Mouse (Mus musculus): ENCODE data around the gene Srd5a1. TPM values are rescaled to one million over a fixed set of nuclear protein-coding genes. Genes with fewer than 3 reads are reported as not detected.
A peak's percentile ranks its signal among the peaks of the same experiment; 100 is the strongest.

The Srd5a1 gene
- polyA plus RNA-seq, 1 experiment from 2014 or later: 31.7 TPM

DNA sequence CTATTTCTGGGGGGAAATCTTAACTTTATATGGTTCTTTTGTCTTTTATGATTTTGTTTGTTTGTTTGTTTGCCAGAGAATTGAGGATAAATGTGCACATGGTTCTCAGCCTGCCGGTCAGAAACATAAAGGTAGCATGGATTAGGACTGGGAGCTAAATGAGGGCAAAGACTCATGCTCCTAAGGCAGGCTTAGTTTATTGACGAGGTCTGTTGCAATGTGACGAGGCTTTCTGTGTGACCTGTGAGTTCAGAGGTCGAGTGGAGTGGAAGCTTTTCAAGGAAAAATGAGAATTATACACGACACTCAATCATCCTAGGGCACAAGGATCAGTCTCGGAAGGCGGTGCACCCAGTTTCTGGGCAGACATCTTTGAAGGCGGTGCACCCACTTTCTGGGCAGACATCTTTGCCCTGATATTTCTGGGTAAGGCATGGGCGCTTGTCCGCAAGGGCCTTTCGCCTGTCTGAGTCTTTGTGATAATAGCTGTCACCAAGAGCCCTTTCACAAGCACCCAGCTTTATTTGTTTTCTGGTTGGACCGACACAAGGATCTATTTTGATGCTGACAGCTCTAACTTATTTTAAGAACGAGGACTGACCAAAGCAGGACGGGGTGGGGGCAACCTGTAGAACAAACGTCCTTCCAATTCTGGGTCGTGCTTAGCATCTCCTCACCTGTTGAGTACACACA lies 63.6 kb downstream of the Srd5a1 start:
- no peak overlapping the region for H3K4me3 ChIP-seq (ENCODE audit: low read depth, low read length)
- DNase-seq (ENCODE audit: low spot score): no peak
- no peak overlapping the region for H3K9ac ChIP-seq (ENCODE audit: low read length)
- H3K4me1 ChIP-seq (ENCODE audit: control insufficient read depth, insufficient read depth, low read length): peaks cover 2% of the 10 kb centered on the region; the same call in 1 of the 2 replicates
- no peak overlapping the region for H3K27ac ChIP-seq (ENCODE audit: low read depth, low read length)
- H3K4me2 ChIP-seq (ENCODE audit: low read length): no peak overlapping the region
- no peaks in the 10 kb centered on the region for H3K9me3 ChIP-seq (replicated peaks; ENCODE audit: control insufficient read depth, low read length)
- ATAC-seq: no peak
- WGBS: 70% methylated on average over 16 of the region's 16 CpGs
- H3K27me3 ChIP-seq (replicated peaks; ENCODE audit: control insufficient read depth, insufficient read depth, low read length): no peaks in the 10 kb centered on the region
- H3K36me3 ChIP-seq (ENCODE audit: control insufficient read depth, insufficient read depth, low read length): no peaks in the 10 kb centered on the region

- WGBS: 27% methylated on average over 3 of the region's 3 CpGs
- H3K36me3 ChIP-seq (ENCODE audit: control insufficient read depth, insufficient read depth, low read length): no peaks in the 10 kb centered on the region
- H3K27me3 ChIP-seq (replicated peaks; ENCODE audit: control insufficient read depth, insufficient read depth, low read length): no peaks in the 10 kb centered on the region
- H3K4me2 ChIP-seq (ENCODE audit: low read length): no peak overlapping the region
- H3K9ac ChIP-seq (ENCODE audit: low read length): no peak overlapping the region
- no peak overlapping the region for H3K27ac ChIP-seq (ENCODE audit: low read depth, low read length)
- H3K4me1 ChIP-seq (ENCODE audit: control insufficient read depth, insufficient read depth, low read length): peaks cover 2% of the 10 kb centered on the region; the same call in 1 of the 2 replicates
- ATAC-seq (peak; percentile 36; the same call in 1 of the 2 replicates), DNase-seq (ENCODE audit: low spot score) (peak; percentile 53)
- no peaks in the 10 kb centered on the region for H3K9me3 ChIP-seq (replicated peaks; ENCODE audit: control insufficient read depth, low read length)
- H3K4me3 ChIP-seq (ENCODE audit: low read depth, low read length): no peak overlapping the region
These were observed 66.2 kb downstream of the Srd5a1 start for GRCm38 (mm10) chr13:69545019-69545418.

DNA sequence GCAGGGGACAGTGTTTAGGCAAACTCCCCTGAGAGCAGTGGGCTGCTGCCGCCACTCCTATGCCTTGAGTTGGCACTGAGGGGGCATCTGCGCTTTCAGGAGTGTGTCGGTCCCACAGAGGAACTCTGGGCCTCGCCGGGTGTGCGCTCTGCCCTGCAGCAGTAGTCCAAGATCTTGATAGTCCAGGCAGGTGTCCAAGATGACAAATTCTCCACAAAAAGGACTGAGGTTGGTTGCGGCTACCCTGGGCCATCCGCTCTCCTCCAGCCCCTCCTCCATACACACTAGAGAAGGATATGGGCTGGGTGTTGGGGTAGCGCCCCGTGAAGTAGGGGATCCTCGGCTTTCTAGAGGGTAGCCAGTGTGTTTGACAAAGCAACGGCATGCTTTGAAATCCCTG lies 67.6 kb downstream of the Srd5a1 start:
- Histone ChIP-seq H3K36me3 (ENCODE audit: control insufficient read depth, insufficient read depth, low read length) (no peaks in the 10 kb centered on the region), H3K4me2 (ENCODE audit: low read length) (no peak overlapping the region), H3K9me3 (replicated peaks; ENCODE audit: control insufficient read depth, low read length) (no peaks in the 10 kb centered on the region), H3K27ac (ENCODE audit: low read depth, low read length) (no peak overlapping the region), H3K27me3 (replicated peaks; ENCODE audit: control insufficient read depth, insufficient read depth, low read length) (no peaks in the 10 kb centered on the region), H3K4me3 (ENCODE audit: low read depth, low read length) (no peak overlapping the region), H3K4me1 (ENCODE audit: control insufficient read depth, insufficient read depth, low read length) (peaks cover 2% of the 10 kb centered on the region; the same call in 1 of the 2 replicates), H3K9ac (ENCODE audit: low read length) (no peak overlapping the region)
- DNase-seq (ENCODE audit: low spot score) (no peak), ATAC-seq (no peak)
- WGBS: 56% methylated on average over 12 of the region's 12 CpGs

DNA sequence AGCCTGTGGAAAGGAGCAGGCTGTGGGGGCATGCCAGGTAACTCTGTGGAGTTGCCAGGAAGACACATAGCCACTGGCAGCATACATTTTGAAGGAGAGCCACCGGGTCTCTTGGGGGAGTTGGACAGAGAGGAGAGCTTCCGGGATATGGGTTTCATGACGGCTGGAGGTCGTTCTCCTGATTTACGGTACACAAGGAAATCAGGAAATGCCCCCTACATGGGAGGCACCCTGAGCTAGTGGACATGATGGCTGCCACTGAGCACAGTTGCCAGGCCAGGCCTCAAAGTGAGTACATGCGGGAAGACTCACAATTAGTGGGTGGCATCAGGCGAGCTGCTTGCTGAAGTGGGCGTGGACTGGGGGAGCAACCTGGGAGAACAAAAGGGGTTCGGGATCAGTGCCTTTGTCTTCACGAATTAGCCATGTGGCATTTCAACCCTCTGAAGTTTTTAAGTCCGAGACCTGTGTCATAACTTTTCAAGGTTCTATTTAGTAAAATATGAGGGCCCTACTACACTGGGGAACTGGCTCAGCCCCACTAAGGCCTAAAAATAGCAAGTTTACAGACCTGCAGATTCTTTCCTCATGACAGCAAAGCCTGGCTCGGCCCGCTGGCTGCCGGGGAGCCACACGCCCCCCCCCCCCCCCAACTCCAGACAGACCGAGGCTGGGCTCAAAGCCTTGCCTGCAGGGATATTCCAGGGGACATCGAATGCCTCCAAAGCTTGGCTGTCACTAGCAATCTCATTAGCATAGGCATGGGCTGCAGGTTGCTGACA lies 68.5 kb downstream of the Srd5a1 start:
- Histone ChIP-seq H3K27me3 (replicated peaks; ENCODE audit: control insufficient read depth, insufficient read depth, low read length) (no peaks in the 10 kb centered on the region), H3K4me1 (ENCODE audit: control insufficient read depth, insufficient read depth, low read length) (peaks cover 2% of the 10 kb centered on the region; the same call in 1 of the 2 replicates), H3K27ac (ENCODE audit: low read depth, low read length) (no peak overlapping the region), H3K36me3 (ENCODE audit: control insufficient read depth, insufficient read depth, low read length) (no peaks in the 10 kb centered on the region), H3K4me3 (ENCODE audit: low read depth, low read length) (no peak overlapping the region), H3K9me3 (replicated peaks; ENCODE audit: control insufficient read depth, low read length) (no peaks in the 10 kb centered on the region), H3K9ac (ENCODE audit: low read length) (no peak overlapping the region), H3K4me2 (ENCODE audit: low read length) (no peak overlapping the region)
- WGBS: 29% methylated on average over 17 of the region's 17 CpGs
- ATAC-seq (no peak), DNase-seq (ENCODE audit: low spot score) (no peak)

GRCm38 (mm10) chr13:69541776-69542175 lies 69.5 kb downstream of the Srd5a1 start:
- 80% methylated on average over 10 of the region's 10 CpGs for WGBS
- no peaks in the 10 kb centered on the region for H3K9me3 ChIP-seq (replicated peaks; ENCODE audit: control insufficient read depth, low read length)
- no peak overlapping the region for H3K9ac ChIP-seq (ENCODE audit: low read length)
- H3K4me1 ChIP-seq (ENCODE audit: control insufficient read depth, insufficient read depth, low read length): peaks cover 2% of the 10 kb centered on the region; the same call in 1 of the 2 replicates
- H3K36me3 ChIP-seq (ENCODE audit: control insufficient read depth, insufficient read depth, low read length): no peaks in the 10 kb centered on the region
- H3K4me2 ChIP-seq (ENCODE audit: low read length): no peak overlapping the region
- no peak overlapping the region for H3K27ac ChIP-seq (ENCODE audit: low read depth, low read length)
- ATAC-seq: no peak
- no peaks in the 10 kb centered on the region for H3K27me3 ChIP-seq (replicated peaks; ENCODE audit: control insufficient read depth, insufficient read depth, low read length)
- no peak for DNase-seq (ENCODE audit: low spot score)
- no peak overlapping the region for H3K4me3 ChIP-seq (ENCODE audit: low read depth, low read length)

DNA sequence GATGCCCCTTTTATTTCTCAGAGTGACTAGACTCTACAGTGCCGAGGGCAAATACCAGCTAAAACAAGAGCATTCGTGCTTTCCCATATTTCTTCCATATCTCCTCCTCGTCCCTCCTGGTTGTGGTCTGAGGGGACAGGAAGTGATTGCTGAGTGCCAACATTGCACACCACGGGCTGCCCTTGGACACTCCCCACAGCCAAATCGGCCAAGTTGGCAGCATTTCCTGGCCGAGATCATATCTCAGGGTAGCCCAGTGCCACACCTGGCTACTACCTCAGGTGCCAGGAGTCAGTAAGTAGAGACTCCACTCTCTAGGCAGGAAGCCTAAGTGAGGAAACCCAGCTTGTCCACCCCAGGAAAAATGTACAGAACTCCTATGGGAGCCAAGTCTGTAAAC lies 70.0 kb downstream of the Srd5a1 start:
- ATAC-seq (no peak), DNase-seq (ENCODE audit: low spot score) (no peak)
- Histone ChIP-seq H3K4me1 (ENCODE audit: control insufficient read depth, insufficient read depth, low read length) (peaks cover 2% of the 10 kb centered on the region; the same call in 1 of the 2 replicates), H3K9ac (ENCODE audit: low read length) (no peak overlapping the region), H3K27ac (ENCODE audit: low read depth, low read length) (no peak overlapping the region), H3K9me3 (replicated peaks; ENCODE audit: control insufficient read depth, low read length) (no peaks in the 10 kb centered on the region), H3K4me3 (ENCODE audit: low read depth, low read length) (no peak overlapping the region), H3K27me3 (replicated peaks; ENCODE audit: control insufficient read depth, insufficient read depth, low read length) (no peaks in the 10 kb centered on the region), H3K4me2 (ENCODE audit: low read length) (no peak overlapping the region), H3K36me3 (ENCODE audit: control insufficient read depth, insufficient read depth, low read length) (no peaks in the 10 kb centered on the region)
- WGBS: 87% methylated on average over 6 of the region's 6 CpGs

GRCm38 (mm10) chr13:69538327-69538726 lies 72.9 kb downstream of the Srd5a1 start:
- H3K4me3 ChIP-seq (ENCODE audit: low read depth, low read length): no peak overlapping the region
- H3K36me3 ChIP-seq (ENCODE audit: control insufficient read depth, insufficient read depth, low read length): no peaks in the 10 kb centered on the region
- peaks cover 6% of the 10 kb centered on the region; the same call in 1 of the 2 replicates for H3K4me1 ChIP-seq (ENCODE audit: control insufficient read depth, insufficient read depth, low read length)
- no peaks in the 10 kb centered on the region for H3K27me3 ChIP-seq (replicated peaks; ENCODE audit: control insufficient read depth, insufficient read depth, low read length)
- no peak for ATAC-seq
- H3K9me3 ChIP-seq (replicated peaks; ENCODE audit: control insufficient read depth, low read length): no peaks in the 10 kb centered on the region
- no peak overlapping the region for H3K4me2 ChIP-seq (ENCODE audit: low read length)
- no peak overlapping the region for H3K27ac ChIP-seq (ENCODE audit: low read depth, low read length)
- 20% methylated on average over 4 of the region's 4 CpGs for WGBS
- no peak for DNase-seq (ENCODE audit: low spot score)
- H3K9ac ChIP-seq (ENCODE audit: low read length): no peak overlapping the region

DNA sequence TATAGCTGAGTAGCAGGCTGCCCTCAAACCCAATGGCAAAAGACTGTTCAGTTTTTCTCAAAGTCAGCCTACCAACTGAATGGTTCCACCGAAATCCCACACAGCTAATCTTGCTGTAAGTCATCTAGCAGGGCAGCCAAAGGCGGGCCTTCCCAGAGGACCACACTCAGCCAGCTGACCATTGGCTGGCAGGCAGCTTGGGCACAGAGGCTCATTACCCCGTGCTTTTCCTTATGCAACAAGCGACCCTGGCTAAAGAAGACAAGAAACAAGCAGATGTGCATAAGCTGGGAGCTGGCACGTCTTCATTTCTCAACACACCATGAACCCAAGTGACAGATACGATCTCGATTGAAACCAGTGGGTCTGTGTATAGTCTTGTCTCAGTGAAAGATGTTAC lies 73.9 kb downstream of the Srd5a1 start:
- H3K36me3 ChIP-seq (ENCODE audit: control insufficient read depth, insufficient read depth, low read length): no peaks in the 10 kb centered on the region
- H3K9ac ChIP-seq (ENCODE audit: low read length): no peak overlapping the region
- H3K9me3 ChIP-seq (replicated peaks; ENCODE audit: control insufficient read depth, low read length): no peaks in the 10 kb centered on the region
- no peak overlapping the region for H3K27ac ChIP-seq (ENCODE audit: low read depth, low read length)
- no peak overlapping the region for H3K4me3 ChIP-seq (ENCODE audit: low read depth, low read length)
- DNase-seq (ENCODE audit: low spot score) (no peak), ATAC-seq (no peak)
- no peak overlapping the region for H3K4me2 ChIP-seq (ENCODE audit: low read length)
- H3K27me3 ChIP-seq (replicated peaks; ENCODE audit: control insufficient read depth, insufficient read depth, low read length): no peaks in the 10 kb centered on the region
- 75% methylated on average over 7 of the region's 7 CpGs for WGBS
- peaks cover 11% of the 10 kb centered on the region for H3K4me1 ChIP-seq (ENCODE audit: control insufficient read depth, insufficient read depth, low read length)

DNA sequence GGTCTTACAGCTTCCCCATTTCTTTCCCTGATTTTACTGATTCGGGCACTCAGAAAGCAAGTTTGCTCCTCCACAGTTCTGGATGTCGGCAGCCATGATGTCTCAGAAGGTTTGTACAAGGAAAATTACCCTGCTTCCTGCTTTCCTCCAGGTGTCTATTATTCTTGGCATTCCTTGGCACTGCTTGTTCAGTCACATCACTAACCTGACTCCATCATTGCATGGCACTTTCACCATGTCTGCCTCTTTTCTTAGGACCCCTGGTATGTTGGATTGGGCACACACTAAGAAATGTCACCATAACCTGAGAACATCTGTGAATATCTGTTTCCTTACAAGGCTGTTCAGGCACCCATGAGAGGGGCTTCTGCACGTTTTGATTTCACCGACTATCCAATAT lies 75.2 kb downstream of the Srd5a1 start:
- Histone ChIP-seq H3K4me1 (ENCODE audit: control insufficient read depth, insufficient read depth, low read length) (peaks cover 24% of the 10 kb centered on the region), H3K9me3 (replicated peaks; ENCODE audit: control insufficient read depth, low read length) (no peaks in the 10 kb centered on the region), H3K4me3 (ENCODE audit: low read depth, low read length) (no peak overlapping the region), H3K27me3 (replicated peaks; ENCODE audit: control insufficient read depth, insufficient read depth, low read length) (no peaks in the 10 kb centered on the region), H3K9ac (ENCODE audit: low read length) (no peak overlapping the region), H3K36me3 (ENCODE audit: control insufficient read depth, insufficient read depth, low read length) (no peaks in the 10 kb centered on the region), H3K27ac (ENCODE audit: low read depth, low read length) (no peak overlapping the region), H3K4me2 (ENCODE audit: low read length) (peak overlapping the region; percentile 93; the same call in 1 of the 2 replicates)
- ATAC-seq (no peak), DNase-seq (ENCODE audit: low spot score) (no peak)
- 79% methylated on average over 4 of the region's 4 CpGs for WGBS

Data from forebrain, embryonic 14.5 days (tissue).